12 mouse cellular contexts compared by ENCODE assay signal in genomic region chr10:62143820-62144219, GRCm38 (mm10). TPM values are rescaled to one million over a fixed set of nuclear protein-coding genes. Genes with fewer than 3 reads are reported as not detected.
DNase-seq lines count a peak whose midpoint lies in the region; ATAC-seq and TF ChIP-seq lines count a peak whose summit lies in the region.
"Had no signal": no experiment of that assay in that cellular context is flagged by ENCODE, and none has a peak within 500 bp of the region (broad histone marks: within the 10 kb centered on the region; RNA-seq: fewer than 3 reads in every experiment).

Gene Fam241b, minus strand, starts transcription at chr10:62143920.

- ATAC-seq in kidney, postnatal 0 days (replicated peaks; ENCODE audit: low FRiP score, low read depth) = no peak
- no peak for ATAC-seq in intestine, postnatal 0 days
- no peak for ATAC-seq in midbrain, embryonic 13.5 days

- no peak for DNase-seq in kidney, postnatal 0 days (ENCODE audit: low spot score)
- no peak for DNase-seq in kidney, adult 8-10 months
- DNase-seq in embryonic facial prominence, embryonic 10.5 days (ENCODE audit: low spot score) = no peak
- no peak for DNase-seq in right cerebral cortex, adult 18-20 months
- DNase-seq in thymus, postnatal 25 days = no peak
- DNase-seq in cerebellum, adult 11 months = no peak
- DNase-seq: adrenal gland, adult 8-10 months; embryo, embryonic 11 days; heart, adult 2 months; kidney, postnatal 36 days had no signal

- WGBS in kidney, postnatal 0 days = 60% methylated on average over 8 of the region's 8 CpGs
- 69% methylated on average over 8 of the region's 8 CpGs for WGBS in embryonic facial prominence, embryonic 10.5 days
- 46% methylated on average over 8 of the region's 8 CpGs for WGBS in intestine, postnatal 0 days
- WGBS in midbrain, embryonic 13.5 days = 71% methylated on average over 8 of the region's 8 CpGs

- H3K27ac ChIP-seq in kidney, postnatal 0 days = no peak within 1 kb of the TSS
- no peak within 1 kb of the TSS for H3K27ac ChIP-seq in embryonic facial prominence, embryonic 10.5 days (replicated peaks)
- no peak within 1 kb of the TSS for H3K27ac ChIP-seq in intestine, postnatal 0 days (ENCODE audit: low read depth, low read length)
- H3K27ac ChIP-seq in midbrain, embryonic 13.5 days = no peak within 1 kb of the TSS
- H3K27ac ChIP-seq: heart, adult 2 months had no signal

- H3K36me3 ChIP-seq in kidney, postnatal 0 days (ENCODE audit: insufficient read depth, low read length) = no peaks in the 10 kb centered on the region
- no peaks in the 10 kb centered on the region for H3K36me3 ChIP-seq in embryonic facial prominence, embryonic 10.5 days (replicated peaks)
- no peaks in the 10 kb centered on the region for H3K36me3 ChIP-seq in intestine, postnatal 0 days (ENCODE audit: control insufficient read depth, insufficient read depth)
- H3K36me3 ChIP-seq in midbrain, embryonic 13.5 days = no peaks in the 10 kb centered on the region

- H3K9me3 ChIP-seq in kidney, postnatal 0 days (replicated peaks; ENCODE audit: low read length) = no peaks in the 10 kb centered on the region
- H3K9me3 ChIP-seq in embryonic facial prominence, embryonic 10.5 days = no peaks in the 10 kb centered on the region
- no peaks in the 10 kb centered on the region for H3K9me3 ChIP-seq in intestine, postnatal 0 days (ENCODE audit: control insufficient read depth)
- H3K9me3 ChIP-seq in midbrain, embryonic 13.5 days = no peaks in the 10 kb centered on the region

- no peak for TF ChIP-seq CTCF in kidney, postnatal 0 days (IDR thresholded peaks at IDR 0.05; ENCODE audit: low read depth)
- TF ChIP-seq CTCF in intestine, postnatal 0 days (IDR thresholded peaks at IDR 0.05; ENCODE audit: low read depth) = no peak

- no peaks in the 10 kb centered on the region for H3K27me3 ChIP-seq in kidney, postnatal 0 days (ENCODE audit: insufficient read depth, low read length)
- peaks cover 35% of the 10 kb centered on the region for H3K27me3 ChIP-seq in embryonic facial prominence, embryonic 10.5 days (replicated peaks; ENCODE audit: low read depth, poor library complexity, severe bottlenecking)
- 0 out of 2 replicates have a peak, but pooled peaks cover 4% of the 10 kb centered on the region for H3K27me3 ChIP-seq in intestine, postnatal 0 days (replicated peaks; ENCODE audit: control insufficient read depth, insufficient read depth, low read length)
- H3K27me3 ChIP-seq in midbrain, embryonic 13.5 days = peaks cover 16% of the 10 kb centered on the region

- no peaks in the 10 kb centered on the region for H3K4me1 ChIP-seq in kidney, postnatal 0 days (replicated peaks; ENCODE audit: insufficient read depth, low read length)
- peaks cover 4% of the 10 kb centered on the region; the same call in 1 of the 2 replicates for H3K4me1 ChIP-seq in embryonic facial prominence, embryonic 10.5 days
- H3K4me1 ChIP-seq in intestine, postnatal 0 days (replicated peaks; ENCODE audit: control insufficient read depth, insufficient read depth, low read length) = no peaks in the 10 kb centered on the region
- no peaks in the 10 kb centered on the region for H3K4me1 ChIP-seq in midbrain, embryonic 13.5 days (replicated peaks)

- H3K4me3 ChIP-seq in kidney, postnatal 0 days (replicated peaks; ENCODE audit: low read depth, low read length) = no peak within 1 kb of the TSS
- H3K4me3 ChIP-seq in embryonic facial prominence, embryonic 10.5 days = no peak within 1 kb of the TSS
- H3K4me3 ChIP-seq in intestine, postnatal 0 days (ENCODE audit: low read depth, low read length) = no peak within 1 kb of the TSS
- no peak within 1 kb of the TSS for H3K4me3 ChIP-seq in midbrain, embryonic 13.5 days (replicated peaks)
- H3K4me3 ChIP-seq: heart, adult 2 months had no signal

- H3K9ac ChIP-seq in kidney, postnatal 0 days (ENCODE audit: low read depth, low read length) = no peak within 1 kb of the TSS
- H3K9ac ChIP-seq in intestine, postnatal 0 days (ENCODE audit: low read depth, low read length) = no peak within 1 kb of the TSS
- no peak within 1 kb of the TSS for H3K9ac ChIP-seq in midbrain, embryonic 13.5 days (replicated peaks)

- no peak within 1 kb of the TSS for H3K4me2 ChIP-seq in kidney, postnatal 0 days (ENCODE audit: low read length)
- no peak within 1 kb of the TSS for H3K4me2 ChIP-seq in intestine, postnatal 0 days (replicated peaks; ENCODE audit: low read depth)
- no peak within 1 kb of the TSS for H3K4me2 ChIP-seq in midbrain, embryonic 13.5 days (replicated peaks)

RNA-seq across cellular contexts. Expression of gene Fam241b, which starts in this region (rescaled TPM):
- polyA plus RNA-seq in kidney, postnatal 0 days (2015; fragmentation: Nextera tagmentation; extraction: Ambion mirVana) = 19.0 and 19.2 TPM in 2 replicates
- 17.4 and 18.0 TPM in 2 replicates for polyA plus RNA-seq in embryonic facial prominence, embryonic 10.5 days (2016; fragmentation: Nextera tagmentation; extraction: Ambion mirVana)
- polyA plus RNA-seq in intestine, postnatal 0 days (2015; fragmentation: Nextera tagmentation; extraction: Ambion mirVana) = 46.2 and 47.3 TPM in 2 replicates
- polyA plus RNA-seq in midbrain, embryonic 13.5 days (2015; fragmentation: Nextera tagmentation; extraction: Ambion mirVana) = 110 and 118 TPM in 2 replicates
